Mouse (Mus musculus): ENCODE data around the gene Hoxc6. TPM values are rescaled to one million over a fixed set of nuclear protein-coding genes. Genes with fewer than 3 reads are reported as not detected.

The Hoxc6 gene
- polyA plus RNA-seq, 2 experiments, result 2.5 to 10.4 TPM

- no peak overlapping the region for H3K4me3 ChIP-seq (replicated peaks; ENCODE audit: low read length)
- no peak for TF ChIP-seq POLR2A (IDR thresholded peaks at IDR 0.05; ENCODE audit: borderline replicate concordance, extremely low read depth, insufficient read depth, insufficient read length)
- DNase-seq (ENCODE audit: low spot score) (no peak), ATAC-seq (ENCODE audit: low FRiP score, low read depth) (no peak)
- 0 out of 2 replicates have a peak overlapping the region, but pooled peaks have one; percentile 39 for H3K27ac ChIP-seq (replicated peaks; ENCODE audit: low read depth, low read length)
- H3K36me3 ChIP-seq (ENCODE audit: control insufficient read depth, insufficient read depth, low read length), result no peaks in the 10 kb centered on the region
- peaks cover 90% of the 10 kb centered on the region for H3K27me3 ChIP-seq (ENCODE audit: control insufficient read depth, insufficient read depth, low read length)
- no peaks in the 10 kb centered on the region for H3K9me3 ChIP-seq (ENCODE audit: control insufficient read depth, low read length)
- peak overlapping the region; percentile 29 for H3K4me2 ChIP-seq (replicated peaks; ENCODE audit: low read depth, low read length, severe bottlenecking)
- H3K4me1 ChIP-seq (ENCODE audit: control insufficient read depth, insufficient read depth, low read length), result peaks cover 12% of the 10 kb centered on the region; the same call in 1 of the 2 replicates
- 4% methylated on average over 6 of the region's 6 CpGs for WGBS
- H3K9ac ChIP-seq (ENCODE audit: low read depth, low read length, severe bottlenecking), result 0 out of 2 replicates have a peak overlapping the region, but pooled peaks have one; percentile 21
Measured at GRCm38 (mm10) chr15:102961728-102962127, 36.3 kb upstream of the Hoxc6 start.

GRCm38 (mm10) chr15:102962492-102962891, 35.6 kb upstream of the Hoxc6 start:
- no peak for ATAC-seq (ENCODE audit: low FRiP score, low read depth)
- Histone ChIP-seq H3K9me3 (ENCODE audit: control insufficient read depth, low read length) (no peaks in the 10 kb centered on the region), H3K4me3 (replicated peaks; ENCODE audit: low read length) (peak overlapping the region; percentile 21), H3K4me2 (replicated peaks; ENCODE audit: low read depth, low read length, severe bottlenecking) (peak overlapping the region; percentile 54), H3K27me3 (ENCODE audit: control insufficient read depth, insufficient read depth, low read length) (peaks cover 90% of the 10 kb centered on the region), H3K9ac (ENCODE audit: low read depth, low read length, severe bottlenecking) (peak overlapping the region; percentile 40), H3K36me3 (ENCODE audit: control insufficient read depth, insufficient read depth, low read length) (no peaks in the 10 kb centered on the region), H3K27ac (replicated peaks; ENCODE audit: low read depth, low read length) (peak overlapping the region; percentile 61), H3K4me1 (ENCODE audit: control insufficient read depth, insufficient read depth, low read length) (peaks cover 12% of the 10 kb centered on the region; the same call in 1 of the 2 replicates)
- WGBS, result 4% methylated on average over 13 of the region's 13 CpGs
- DNase-seq (ENCODE audit: low spot score), result no peak
- TF ChIP-seq POLR2A (IDR thresholded peaks at IDR 0.05; ENCODE audit: borderline replicate concordance, extremely low read depth, insufficient read depth, insufficient read length), result no peak

GRCm38 (mm10) chr15:102963259-102963658, 34.8 kb upstream of the Hoxc6 start:
- DNase-seq (ENCODE audit: low spot score) (no peak), ATAC-seq (ENCODE audit: low FRiP score, low read depth) (no peak)
- Histone ChIP-seq H3K36me3 (ENCODE audit: control insufficient read depth, insufficient read depth, low read length) (no peaks in the 10 kb centered on the region), H3K9ac (ENCODE audit: low read depth, low read length, severe bottlenecking) (peak overlapping the region; percentile 46), H3K27ac (replicated peaks; ENCODE audit: low read depth, low read length) (peak overlapping the region; percentile 50), H3K4me3 (replicated peaks; ENCODE audit: low read length) (peak overlapping the region; percentile 19), H3K4me1 (ENCODE audit: control insufficient read depth, insufficient read depth, low read length) (peaks cover 12% of the 10 kb centered on the region; the same call in 1 of the 2 replicates), H3K4me2 (replicated peaks; ENCODE audit: low read depth, low read length, severe bottlenecking) (peak overlapping the region; percentile 54), H3K27me3 (ENCODE audit: control insufficient read depth, insufficient read depth, low read length) (peaks cover 89% of the 10 kb centered on the region), H3K9me3 (ENCODE audit: control insufficient read depth, low read length) (no peaks in the 10 kb centered on the region)
- 5% methylated on average over 8 of the region's 8 CpGs for WGBS
- no peak for TF ChIP-seq POLR2A (IDR thresholded peaks at IDR 0.05; ENCODE audit: borderline replicate concordance, extremely low read depth, insufficient read depth, insufficient read length)

- no peaks in the 10 kb centered on the region for H3K36me3 ChIP-seq (ENCODE audit: control insufficient read depth, insufficient read depth, low read length)
- H3K4me3 ChIP-seq (replicated peaks; ENCODE audit: low read length), result peak overlapping the region; percentile 19
- H3K4me1 ChIP-seq (ENCODE audit: control insufficient read depth, insufficient read depth, low read length), result peaks cover 12% of the 10 kb centered on the region; the same call in 1 of the 2 replicates
- TF ChIP-seq POLR2A (IDR thresholded peaks at IDR 0.05; ENCODE audit: borderline replicate concordance, extremely low read depth, insufficient read depth, insufficient read length), result no peak
- peaks cover 91% of the 10 kb centered on the region for H3K27me3 ChIP-seq (ENCODE audit: control insufficient read depth, insufficient read depth, low read length)
- peak overlapping the region; percentile 50 for H3K27ac ChIP-seq (replicated peaks; ENCODE audit: low read depth, low read length)
- peak overlapping the region; percentile 54 for H3K4me2 ChIP-seq (replicated peaks; ENCODE audit: low read depth, low read length, severe bottlenecking)
- no peaks in the 10 kb centered on the region for H3K9me3 ChIP-seq (ENCODE audit: control insufficient read depth, low read length)
- DNase-seq (ENCODE audit: low spot score) (no peak), ATAC-seq (ENCODE audit: low FRiP score, low read depth) (no peak)
- H3K9ac ChIP-seq (ENCODE audit: low read depth, low read length, severe bottlenecking), result peak overlapping the region; percentile 46
- WGBS, result 4% methylated on average over 28 of the region's 28 CpGs
Measured at GRCm38 (mm10) chr15:102963671-102964640, 34.1 kb upstream of the Hoxc6 start.

GRCm38 (mm10) chr15:102965003-102965891, 32.8 kb upstream of the Hoxc6 start:
- H3K4me1 ChIP-seq (ENCODE audit: control insufficient read depth, insufficient read depth, low read length), result peaks cover 4% of the 10 kb centered on the region; the same call in 1 of the 2 replicates
- WGBS, result 7% methylated on average over 26 of the region's 26 CpGs
- H3K4me2 ChIP-seq (replicated peaks; ENCODE audit: low read depth, low read length, severe bottlenecking), result peak overlapping the region; percentile 54
- peak overlapping the region; percentile 38 for H3K4me3 ChIP-seq (replicated peaks; ENCODE audit: low read length)
- no peaks in the 10 kb centered on the region for H3K9me3 ChIP-seq (ENCODE audit: control insufficient read depth, low read length)
- peak overlapping the region; percentile 63 for H3K27ac ChIP-seq (replicated peaks; ENCODE audit: low read depth, low read length)
- DNase-seq (ENCODE audit: low spot score) (no peak), ATAC-seq (ENCODE audit: low FRiP score, low read depth) (no peak)
- TF ChIP-seq POLR2A (IDR thresholded peaks at IDR 0.05; ENCODE audit: borderline replicate concordance, extremely low read depth, insufficient read depth, insufficient read length), result no peak
- peak overlapping the region; percentile 40 for H3K9ac ChIP-seq (ENCODE audit: low read depth, low read length, severe bottlenecking)
- peaks cover 88% of the 10 kb centered on the region for H3K27me3 ChIP-seq (ENCODE audit: control insufficient read depth, insufficient read depth, low read length)
- H3K36me3 ChIP-seq (ENCODE audit: control insufficient read depth, insufficient read depth, low read length), result no peaks in the 10 kb centered on the region
